Mouse (Mus musculus) liver, adult (tissue): ENCODE measurements around the gene Larp4b.

Source experiments
- GATA4 ChIP-seq: IDR thresholded peaks from 2 replicates; pipeline ENCODE4 v1.6.1; 2014; ENCODE audit warnings: mild to moderate bottlenecking, low read length; ENCODE audit not compliant: insufficient replicate concordance

The Larp4b gene

GRCm38 (mm10) chr13:9151100-9151499, 57.4 kb downstream of the Larp4b start:
- no peak for TF ChIP-seq GATA4

DNA sequence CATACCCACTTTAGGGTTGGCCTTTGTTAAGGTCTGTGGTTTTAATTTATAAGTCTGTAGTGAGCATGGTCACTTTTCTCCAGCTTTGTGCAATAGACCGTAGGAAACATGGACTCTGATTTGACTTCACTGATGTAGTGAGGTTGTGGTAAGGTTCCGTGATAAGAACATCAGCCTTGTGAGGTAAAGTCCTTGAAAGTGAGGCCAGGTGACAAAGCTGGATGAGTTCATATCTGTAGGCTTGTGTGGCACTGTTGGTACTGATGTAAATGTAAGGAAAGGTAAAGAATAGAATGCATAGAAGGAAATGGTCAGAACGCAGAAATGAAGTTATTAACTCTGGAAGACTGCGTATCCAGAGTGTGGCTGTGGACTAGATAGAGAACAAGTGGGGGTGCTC, 57.9 kb downstream of the Larp4b start:
- no peak for TF ChIP-seq GATA4

DNA sequence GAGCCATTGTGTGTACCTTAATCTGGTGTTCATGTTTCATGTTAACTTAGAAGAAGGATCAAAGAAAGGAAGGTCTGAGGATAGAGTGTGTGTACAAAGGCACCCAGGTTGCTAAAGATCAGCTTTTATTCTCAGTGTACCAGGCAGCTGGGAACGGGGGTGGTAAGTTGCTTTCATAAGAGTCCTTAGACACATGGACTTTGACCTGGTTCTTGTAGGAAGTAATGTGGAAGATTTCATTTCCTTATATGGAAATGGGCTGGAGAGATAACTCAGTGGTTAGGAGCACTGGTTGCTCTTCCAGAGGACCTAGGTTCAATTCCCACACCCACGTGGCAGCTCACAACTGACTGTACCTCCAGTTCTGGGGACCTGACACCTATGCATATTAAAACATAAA, 58.6 kb downstream of the Larp4b start:
- TF ChIP-seq GATA4, result no peak

GRCm38 (mm10) chr13:9153803-9154202, 60.1 kb downstream of the Larp4b start:
- no peak for TF ChIP-seq GATA4

DNA sequence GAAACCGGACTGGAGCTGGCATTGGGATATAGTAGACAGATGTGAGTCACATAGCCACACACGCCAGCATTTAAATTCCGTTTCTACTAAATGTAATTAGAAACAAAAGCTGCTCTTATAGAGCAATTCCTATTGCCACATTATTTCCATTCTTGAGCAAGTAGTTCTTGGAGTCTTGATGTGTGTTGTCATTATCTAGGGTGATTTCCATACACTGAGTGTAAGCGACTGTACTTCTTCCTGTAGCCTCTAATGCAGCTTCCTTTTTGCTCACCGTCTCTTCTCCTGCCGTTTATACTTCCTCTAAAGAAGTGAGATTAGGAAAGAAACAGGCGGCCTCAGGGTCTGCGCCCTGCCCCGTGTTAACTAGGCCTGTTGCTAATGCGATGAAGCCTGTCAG, 65.6 kb downstream of the Larp4b start:
- TF ChIP-seq GATA4, result no peak

GRCm38 (mm10) chr13:9162888-9163287, 69.2 kb downstream of the Larp4b start:
- no peak for TF ChIP-seq GATA4

DNA sequence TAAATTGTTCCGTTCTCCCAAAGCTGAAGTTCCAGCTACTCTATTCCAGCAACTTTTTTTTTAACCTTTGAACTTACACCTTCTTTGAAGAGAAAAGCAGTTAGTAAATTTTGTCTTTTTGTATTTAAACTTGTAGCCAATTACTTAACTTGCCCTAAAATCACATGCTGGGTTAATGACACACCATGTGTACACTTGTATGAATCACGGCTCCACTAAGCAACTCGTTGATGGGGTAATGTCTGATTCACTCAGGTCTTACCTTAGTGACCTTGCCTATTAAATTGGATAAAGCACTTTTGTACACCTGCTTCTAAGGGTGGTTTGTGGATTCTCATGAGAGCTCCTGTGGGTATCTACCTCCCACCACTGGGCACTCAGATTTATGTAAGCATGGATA, 74.2 kb downstream of the Larp4b start:
- TF ChIP-seq GATA4, result no peak

GRCm38 (mm10) chr13:9169616-9170015, 75.9 kb downstream of the Larp4b start:
- TF ChIP-seq GATA4, result no peak

GRCm38 (mm10) chr13:9170726-9171125, 77.0 kb downstream of the Larp4b start:
- TF ChIP-seq GATA4, result no peak

DNA sequence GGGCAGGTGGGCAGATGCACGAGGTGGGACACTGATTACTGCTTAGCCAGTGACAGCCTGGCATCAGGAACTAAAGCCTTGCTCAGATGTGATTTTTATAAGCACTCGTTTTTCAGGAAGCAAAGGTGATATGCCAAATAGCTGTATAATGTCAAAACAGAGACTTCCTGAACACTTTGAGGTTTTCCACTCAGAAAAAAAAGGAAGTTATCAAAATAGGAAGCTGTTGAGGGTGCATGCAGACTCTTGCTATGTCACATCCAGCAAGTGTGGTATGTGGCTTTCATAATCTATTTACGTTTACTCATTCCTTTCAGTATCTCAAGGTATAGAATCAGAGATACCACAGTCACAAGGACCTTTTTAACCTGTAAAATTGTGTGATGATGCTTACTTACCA, 79.7 kb downstream of the Larp4b start:
- TF ChIP-seq GATA4, result no peak

DNA sequence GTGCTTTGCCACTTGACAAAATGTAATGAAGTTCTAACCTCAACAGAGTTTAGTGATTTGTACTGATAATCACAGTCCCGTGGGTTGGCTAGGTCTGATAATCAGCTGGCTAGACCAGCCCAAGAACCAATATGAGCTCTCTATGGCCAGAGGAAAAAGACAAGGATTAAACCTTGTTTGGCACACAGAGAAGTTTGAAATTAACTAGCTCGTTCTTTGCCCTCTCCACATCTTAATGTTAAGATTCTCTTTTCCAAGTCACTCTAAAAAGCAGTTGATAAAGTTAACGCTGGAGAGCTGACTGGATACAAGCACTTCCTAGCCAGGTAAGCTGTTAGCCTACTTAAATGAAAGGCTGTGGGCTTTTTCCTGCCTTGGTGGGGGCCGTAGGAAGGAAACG, 81.5 kb downstream of the Larp4b start:
- no peak for TF ChIP-seq GATA4

- no peak for TF ChIP-seq GATA4
Measured at GRCm38 (mm10) chr13:9178270-9178669, 84.6 kb downstream of the Larp4b start.

- TF ChIP-seq GATA4, result no peak
Measured at GRCm38 (mm10) chr13:9178718-9179117, 85.0 kb downstream of the Larp4b start.

DNA sequence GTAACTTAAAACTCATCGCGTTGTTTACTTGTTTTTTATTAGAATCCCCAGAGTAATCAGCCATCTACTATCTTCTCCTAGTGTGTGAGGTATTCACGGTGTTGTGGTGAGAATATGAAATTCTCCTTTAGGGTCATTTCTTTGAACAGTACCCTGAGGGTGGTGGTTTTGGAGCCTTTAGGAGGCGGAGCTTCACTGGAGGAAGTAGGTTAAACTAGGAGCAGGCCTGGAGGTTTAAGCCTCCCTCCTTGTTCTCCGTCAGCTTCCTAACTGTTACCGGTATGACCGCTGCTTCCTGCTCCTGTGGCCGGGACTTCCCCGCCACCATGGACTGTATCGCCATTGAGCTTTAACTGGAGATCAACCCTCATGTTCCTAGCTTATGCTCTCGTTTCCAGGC, 86.5 kb downstream of the Larp4b start:
- TF ChIP-seq GATA4, result no peak

DNA sequence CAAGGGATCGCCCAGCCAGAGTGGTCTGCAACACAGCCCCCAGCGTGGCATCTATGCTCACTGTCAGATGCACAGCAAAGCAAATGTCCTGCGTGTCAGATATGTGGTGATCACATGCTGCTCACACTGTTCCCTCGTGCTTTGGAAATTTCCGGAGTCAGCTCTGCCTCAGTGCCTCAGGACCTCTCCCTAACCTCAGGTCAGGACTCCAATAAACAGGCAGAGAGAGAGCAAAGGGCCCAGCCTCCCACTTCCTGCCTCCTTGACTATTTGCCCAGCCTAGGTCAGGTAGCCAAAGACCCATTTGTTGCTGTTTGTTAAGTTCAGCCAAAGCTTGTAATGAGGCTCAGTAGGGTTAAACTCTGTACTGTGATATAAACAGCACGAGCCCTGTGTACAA, 87.4 kb downstream of the Larp4b start:
- peak; percentile 31; the same call in 1 of the 2 replicates for TF ChIP-seq GATA4

DNA sequence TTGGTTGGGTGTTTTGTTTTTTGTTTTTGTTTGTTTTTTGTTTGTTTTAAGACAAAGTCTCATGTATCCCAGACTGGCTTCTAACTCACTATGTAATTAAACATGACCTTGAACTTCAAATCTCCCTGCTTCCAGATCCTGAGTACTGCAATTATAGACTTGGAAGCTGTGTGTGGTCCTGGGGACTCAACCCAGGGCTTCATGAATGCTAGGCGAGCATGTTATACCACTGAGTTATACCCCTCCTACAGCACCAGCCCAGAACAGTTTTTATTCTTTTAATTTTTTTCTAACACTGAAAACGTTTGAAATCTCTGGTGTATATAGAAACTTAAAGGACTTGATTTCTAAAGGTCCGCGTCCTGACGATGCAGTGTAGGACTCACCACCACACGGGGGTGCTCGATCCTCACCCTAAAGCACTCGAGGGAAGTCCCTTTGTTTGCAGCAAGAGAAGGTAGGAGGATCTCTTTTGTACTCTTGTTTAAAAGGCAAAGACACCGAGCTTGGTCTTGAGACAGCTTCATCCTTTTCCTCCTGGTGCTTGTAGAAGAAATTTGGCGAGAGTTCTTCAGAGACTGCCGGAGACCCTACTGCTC, 88.1 kb downstream of the Larp4b start:
- TF ChIP-seq GATA4, result no peak

DNA sequence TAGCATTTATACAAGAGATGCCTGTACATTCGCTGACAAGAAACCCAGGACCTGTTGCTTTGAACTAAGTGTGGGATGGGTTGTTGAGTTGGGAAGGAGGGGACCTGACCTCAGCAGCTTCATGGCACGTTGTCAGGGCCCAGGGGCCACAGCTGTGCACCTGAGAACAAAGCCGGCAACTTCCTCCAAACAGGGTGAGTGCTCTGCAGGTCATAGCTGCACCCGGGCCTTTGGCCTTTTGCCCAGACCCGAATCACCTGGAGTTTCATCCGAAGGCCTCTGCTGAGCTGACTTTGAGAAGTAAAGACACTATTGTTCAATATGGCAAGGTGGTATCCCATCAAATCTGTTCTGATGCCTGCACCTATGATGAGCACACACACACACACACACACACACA, 90.6 kb downstream of the Larp4b start:
- TF ChIP-seq GATA4, result no peak

DNA sequence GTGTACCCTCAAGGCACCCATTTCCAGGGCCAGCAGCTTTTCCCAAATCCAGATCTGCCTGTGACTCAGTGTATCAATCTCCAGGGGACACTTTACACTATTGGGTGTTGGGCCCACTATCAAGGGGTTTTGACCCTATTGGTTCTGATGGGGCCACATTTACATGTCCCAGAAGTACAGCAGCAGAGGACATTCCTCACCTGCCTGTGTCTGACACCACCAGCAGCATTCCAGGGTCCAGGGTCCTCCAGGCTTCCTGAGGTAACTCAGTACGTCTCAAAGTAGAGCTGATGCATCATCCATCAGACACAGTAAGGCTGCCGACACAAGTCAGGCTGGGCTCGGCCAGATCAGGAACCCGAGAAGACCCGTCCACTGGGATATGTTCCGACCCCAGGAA, 91.0 kb downstream of the Larp4b start:
- no peak for TF ChIP-seq GATA4

- no peak for TF ChIP-seq GATA4
Measured at GRCm38 (mm10) chr13:9187156-9187555, 93.5 kb downstream of the Larp4b start.
